Mouse (Mus musculus) granulocyte monocyte progenitor cell, adult 5-6 weeks (primary cell): ENCODE data around the gene Mthfd1l. TPM values are rescaled to one million over a fixed set of nuclear protein-coding genes. Genes with fewer than 3 reads are reported as not detected.

Experiments
- ATAC-seq: replicated peaks from 2 replicates; pipeline ENCODE4 v1.8.0; 2016; ENCODE audit warnings: mild to moderate bottlenecking, moderate TSS enrichment, inconsistent platforms; ENCODE audit not compliant: poor library complexity, severe bottlenecking
- total RNA-seq, 2 experiments: library from RNA; stranded (forward) in 1 of 2; stranded (reverse) in 1 of 2; fragments of 200-712, 200-1000 nt in 1 of 2; fragments of >200 nt in 1 of 2; fragmentation: Nextera tagmentation in 1 of 2; gene quantifications; 2 replicates each; pipeline ENCODE4 v1.2.3; 2014 to 2017

The Mthfd1l gene
- total RNA-seq, 2 experiments from 2014 or later = 50.0 to 111 TPM

DNA sequence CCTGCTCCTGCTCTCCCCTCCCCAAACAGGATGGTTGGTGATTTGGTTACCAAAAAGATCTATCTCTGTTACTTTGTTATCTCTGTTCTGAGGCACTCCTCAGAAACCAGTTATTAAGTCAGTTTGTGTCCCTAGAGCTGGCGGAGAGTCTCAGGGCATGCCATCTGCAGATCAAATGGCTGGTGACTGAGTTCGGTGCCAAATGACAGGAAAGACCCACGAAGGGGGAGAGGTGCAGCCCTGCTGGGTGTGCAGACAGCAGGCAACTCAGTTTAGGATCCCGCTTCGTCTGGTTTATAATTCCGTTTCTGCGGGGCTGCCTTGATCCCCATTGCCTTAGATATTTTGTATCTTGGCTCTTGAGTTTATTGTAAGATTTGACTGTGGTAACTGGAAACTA lies 168.8 kb downstream of the Mthfd1l start:
- no peak for ATAC-seq

DNA sequence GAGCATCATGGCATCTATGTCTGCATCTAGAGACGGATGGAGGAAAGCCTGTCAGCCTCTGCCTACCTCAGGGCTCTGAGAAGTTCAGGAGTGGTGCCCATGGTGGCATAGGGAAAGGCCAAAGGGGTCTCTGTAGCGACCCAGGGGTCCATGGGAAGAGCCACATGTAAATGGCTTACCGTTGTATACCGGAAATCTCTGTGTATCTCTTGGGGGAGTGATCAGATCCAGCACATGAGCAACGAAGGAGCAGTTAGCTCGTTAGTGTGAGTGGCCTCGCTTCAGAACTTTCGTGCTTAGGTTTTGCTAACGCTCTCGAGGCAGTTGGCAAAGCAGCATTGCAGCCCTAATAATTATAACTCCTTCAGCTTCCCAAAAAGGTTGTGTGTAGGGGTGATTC lies 169.9 kb downstream of the Mthfd1l start:
- no peak for ATAC-seq

DNA sequence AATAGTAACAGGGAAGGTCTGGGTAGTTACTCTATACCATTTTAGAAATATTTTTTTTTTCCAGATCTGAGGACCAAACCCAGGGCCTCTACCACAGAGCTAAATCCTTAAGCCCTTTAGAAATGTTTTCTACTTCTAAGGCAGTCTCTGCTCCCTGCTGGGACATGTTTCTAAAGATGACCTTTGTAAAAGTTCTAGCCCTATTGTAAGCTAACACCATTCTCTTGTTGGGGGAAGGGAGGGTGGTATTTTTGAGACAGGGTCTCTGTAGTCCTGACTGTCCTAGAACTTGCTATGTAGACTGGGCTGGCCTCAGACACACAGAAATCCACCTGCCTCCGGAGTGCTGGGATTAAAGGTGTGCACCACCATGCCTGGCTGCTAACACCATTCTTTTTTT lies 170.5 kb downstream of the Mthfd1l start:
- no peak for ATAC-seq

DNA sequence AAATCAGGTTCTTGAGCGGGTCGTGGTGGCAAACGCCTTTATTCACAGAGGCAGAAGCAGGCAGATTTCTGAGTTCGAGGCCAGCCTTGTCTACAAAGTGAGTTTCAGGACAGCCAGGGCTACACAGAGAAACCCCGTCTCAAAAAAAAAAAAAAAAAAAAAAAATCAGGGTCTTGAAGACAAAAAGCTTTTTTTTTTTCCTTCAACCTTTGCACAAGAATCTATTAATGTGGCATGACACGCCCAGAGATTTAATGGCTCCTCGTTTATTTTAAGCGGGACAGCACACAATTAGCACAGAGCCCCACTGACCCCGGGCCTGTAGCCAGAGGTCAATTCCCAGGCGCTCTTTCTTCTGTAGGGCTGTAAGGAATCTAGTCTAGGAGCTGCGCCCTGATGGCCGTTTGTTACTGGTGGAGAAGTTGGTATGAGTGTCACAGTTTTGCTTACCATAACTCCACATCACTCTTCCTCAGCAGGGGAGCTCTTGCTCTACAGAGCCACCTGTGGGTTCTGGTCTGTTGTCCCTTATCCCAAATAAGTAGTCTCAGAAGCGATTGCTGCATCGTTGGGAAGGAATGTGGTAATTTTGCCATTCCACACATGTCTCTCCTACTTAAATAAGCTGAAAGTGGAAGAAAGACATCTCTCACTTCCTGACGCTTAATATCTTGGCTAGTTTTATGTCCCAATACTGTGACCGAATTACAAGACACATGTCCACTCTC lies 172.3 kb downstream of the Mthfd1l start:
- no peak for ATAC-seq

DNA sequence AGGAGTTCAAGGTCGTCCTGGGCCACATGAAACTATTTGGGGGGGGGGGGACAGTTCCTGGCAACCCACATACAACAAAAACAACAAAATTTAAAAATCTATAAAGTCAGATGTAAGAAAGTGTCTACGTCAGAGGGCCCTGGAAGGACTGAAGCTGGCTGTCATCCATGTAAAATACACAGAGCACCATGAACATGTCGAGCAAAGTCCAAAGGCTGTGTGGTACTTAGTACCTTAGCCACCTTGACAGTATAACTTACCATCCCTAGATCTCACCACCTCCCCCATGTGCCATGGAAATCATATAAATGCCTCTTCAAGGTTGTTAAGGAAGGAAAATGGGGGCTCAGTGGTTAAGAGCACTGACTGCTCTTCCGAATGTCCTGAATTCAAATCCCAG lies 174.0 kb downstream of the Mthfd1l start:
- no peak for ATAC-seq

DNA sequence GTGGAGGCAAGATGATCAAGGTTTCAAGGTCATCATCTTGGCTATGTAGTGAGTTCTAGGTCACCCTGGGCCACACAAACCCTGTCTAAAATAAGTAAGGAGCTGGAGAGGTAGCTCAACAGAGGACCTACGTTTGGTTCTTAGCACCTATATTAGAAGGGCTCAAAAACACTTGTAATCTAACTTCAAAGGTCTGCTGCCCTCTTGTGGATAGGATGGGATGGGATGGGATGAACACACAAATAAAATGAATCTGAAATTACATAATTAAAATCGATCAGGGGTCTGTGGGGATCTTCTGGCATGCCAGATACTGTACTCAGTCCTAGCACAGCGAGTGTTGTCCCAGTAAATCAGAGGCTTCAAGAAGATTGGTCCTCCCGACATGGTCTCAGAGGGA lies 178.2 kb downstream of the Mthfd1l start:
- ATAC-seq = no peak

DNA sequence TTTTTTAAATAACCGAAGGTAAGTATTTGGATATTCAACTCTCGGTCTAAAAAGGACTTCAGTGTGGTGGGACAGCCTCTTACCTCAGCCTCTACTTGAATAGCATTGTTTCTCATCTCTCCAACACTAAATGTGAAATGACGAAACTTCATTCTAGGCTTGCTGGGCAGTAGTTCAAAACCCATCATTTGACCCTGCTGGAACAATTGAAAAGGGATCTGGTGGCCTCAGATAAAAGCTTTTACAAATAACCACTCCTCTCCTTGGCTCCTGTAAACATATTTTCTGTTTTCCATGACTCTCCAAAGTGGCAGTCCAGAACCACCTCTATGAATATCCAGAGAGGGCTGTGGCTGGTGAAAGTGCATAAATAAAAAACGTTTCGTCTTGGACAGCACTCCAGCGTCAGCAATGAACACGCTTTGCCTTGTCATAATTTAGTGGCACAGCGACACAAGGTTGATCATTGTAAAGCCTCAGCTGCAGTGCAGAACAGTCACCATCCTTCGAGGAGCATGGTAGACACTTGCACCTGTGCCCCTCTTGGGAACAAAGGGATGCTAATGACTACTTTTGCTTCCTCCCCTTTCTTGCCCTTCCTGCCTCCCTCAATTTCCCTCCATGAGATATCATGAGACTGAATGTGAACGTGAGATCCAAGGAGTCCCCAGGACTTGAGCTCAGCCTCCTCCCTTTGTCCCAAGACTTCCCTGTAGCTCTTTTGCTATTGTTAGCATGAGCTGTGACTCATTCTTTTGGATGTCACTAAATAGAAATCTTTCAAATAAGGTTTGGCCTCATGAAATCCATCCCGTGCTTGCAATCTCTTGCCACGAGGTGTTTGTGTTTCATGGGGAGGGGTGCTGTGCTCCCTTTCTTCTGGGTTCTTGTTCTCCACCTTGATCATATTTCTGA lies 179.2 kb downstream of the Mthfd1l start:
- no peak for ATAC-seq

DNA sequence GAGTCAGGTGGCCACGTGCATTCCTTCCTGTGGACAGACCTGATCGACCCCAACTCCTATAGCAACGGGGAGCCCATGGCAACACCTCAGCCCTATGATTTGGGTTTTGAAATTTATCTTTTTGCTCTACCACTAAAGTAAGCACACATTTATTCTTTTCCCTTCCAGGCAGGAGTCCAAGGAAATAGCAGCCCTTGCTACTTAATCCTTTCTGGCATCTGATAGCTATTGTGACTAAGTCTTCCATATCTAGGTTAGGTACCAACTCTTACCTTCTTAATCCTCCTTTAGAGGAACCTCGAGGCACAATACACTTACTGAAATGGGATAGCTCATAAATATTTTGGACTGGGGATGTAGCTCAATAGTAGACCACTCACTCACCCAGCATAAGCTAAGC lies 180.1 kb downstream of the Mthfd1l start:
- ATAC-seq = no peak

DNA sequence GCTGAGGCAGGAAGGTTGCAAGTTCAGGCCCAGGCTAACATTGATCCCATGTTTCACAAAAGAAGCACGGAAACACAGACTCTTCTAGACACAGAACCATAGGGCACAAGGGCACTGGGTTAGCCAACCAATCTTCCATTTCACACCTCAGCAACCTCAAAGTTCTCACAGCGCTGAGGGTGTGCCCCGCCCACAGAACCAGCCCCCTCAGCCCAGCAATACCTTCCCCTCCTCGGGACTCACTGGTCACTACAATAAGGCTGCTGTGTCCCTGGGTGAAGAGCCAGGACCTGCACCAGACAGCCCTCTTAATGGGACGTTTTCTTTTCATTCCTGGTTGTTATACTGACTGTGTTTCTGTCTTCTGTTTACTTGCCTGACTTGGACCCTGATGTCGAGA lies 181.1 kb downstream of the Mthfd1l start:
- ATAC-seq = no peak

DNA sequence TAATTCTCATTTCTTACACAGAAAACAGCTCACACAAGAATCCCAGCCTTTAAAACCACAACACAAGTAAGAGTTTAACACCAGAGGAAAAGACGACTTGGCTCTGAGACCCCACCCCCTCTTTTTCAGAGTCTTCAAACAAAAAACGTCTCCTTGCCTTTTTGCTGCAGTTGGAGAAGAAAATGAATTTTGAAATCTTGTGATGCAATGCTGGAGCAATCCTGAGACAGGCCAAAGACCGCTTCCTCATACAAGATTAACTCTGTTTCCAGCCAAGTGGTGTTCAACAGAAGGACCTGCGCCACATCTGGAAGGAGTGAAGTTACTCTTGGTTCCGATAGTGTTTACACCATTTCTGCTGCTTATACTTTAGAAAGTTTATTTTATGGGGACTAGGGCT lies 182.6 kb downstream of the Mthfd1l start:
- peak; percentile 91 for ATAC-seq

DNA sequence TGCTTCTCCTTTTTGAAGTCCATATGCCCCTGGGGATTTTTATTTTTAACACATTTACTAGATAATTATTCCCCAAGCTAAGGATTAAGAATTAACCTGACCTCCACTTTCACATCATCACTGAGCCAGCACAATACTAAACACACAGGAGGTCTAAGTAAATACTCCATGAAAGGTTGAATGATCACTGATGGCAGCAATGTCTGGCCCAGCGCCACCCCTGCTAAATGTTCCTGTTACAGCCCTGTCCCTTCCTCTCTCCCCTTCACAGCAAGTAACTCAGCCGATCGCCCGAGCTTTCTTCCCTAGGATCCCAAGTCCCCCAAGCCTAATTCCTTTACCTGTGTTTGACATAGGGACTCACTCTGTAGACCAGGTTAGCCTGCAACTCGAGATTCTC lies 185.6 kb downstream of the Mthfd1l start:
- ATAC-seq = no peak

DNA sequence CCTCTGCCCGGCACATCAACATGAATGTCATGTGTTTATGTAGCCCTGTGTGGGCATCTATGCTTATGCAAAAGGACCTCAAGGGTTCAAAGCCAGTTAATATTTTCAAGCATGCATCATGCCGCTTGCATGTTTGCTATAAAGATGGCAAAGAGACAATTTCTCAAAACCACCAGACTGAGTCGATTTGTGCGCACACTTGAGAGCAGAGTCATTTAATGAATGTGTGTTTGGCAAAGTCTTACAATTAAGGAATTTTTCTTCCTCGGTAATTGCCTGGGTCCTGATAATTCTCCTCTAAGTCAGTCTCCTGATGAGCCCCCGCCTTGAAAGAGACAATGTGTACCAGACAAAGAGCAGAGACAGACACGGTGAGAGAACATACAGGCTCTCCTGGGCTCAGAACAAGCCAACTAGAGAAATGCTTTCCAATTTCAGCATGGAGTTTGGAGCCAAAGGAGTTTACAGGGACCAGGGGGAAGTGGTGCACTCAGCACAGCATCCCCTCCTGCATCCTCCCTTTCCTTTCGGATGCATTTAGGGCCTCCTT lies 186.7 kb downstream of the Mthfd1l start:
- ATAC-seq = no peak

DNA sequence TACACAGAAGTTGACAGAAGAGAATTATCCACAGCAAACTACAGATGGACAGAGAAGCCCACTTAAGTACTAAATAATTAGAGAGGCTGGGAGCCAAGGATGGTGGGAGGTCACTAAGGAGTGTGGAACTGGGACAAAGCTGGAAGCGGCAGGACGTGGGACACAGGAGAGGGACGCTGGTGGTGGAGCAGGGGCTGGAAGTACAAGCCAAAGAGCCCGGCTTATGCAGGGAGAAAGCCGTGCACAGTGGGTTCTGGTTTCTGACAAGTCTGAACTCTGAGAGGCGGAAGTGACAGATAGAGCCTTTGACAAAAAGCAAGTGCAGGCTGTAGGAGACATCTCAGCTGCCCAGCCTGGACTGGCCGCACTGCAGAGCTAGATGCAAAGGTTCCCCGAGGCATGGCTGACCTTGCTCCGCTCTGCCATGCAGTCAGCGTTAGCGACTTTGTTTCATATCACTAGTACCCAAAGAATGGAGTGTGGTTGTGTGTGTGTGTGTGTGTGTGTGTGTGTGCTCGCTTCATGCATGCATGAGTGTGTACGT lies 187.4 kb downstream of the Mthfd1l start:
- no peak for ATAC-seq

DNA sequence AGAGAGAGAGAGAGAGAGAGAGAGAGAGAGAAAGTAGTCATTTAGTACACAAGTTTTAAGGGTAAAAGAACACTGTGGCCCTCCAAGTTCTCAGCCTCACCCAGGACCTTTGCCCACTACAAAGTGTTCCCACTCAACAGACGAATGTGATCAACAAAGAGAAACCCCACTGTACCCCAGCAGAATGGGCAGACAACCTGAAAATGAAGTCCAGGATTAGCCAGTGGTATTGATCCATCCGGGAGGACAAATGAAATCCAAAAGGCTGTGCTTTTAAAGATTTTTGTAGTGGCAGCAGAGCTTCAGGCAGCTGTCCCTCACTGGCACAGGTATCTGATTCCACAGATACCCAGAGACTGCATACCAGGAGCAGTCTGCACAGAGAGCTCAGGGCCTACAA lies 189.1 kb downstream of the Mthfd1l start:
- no peak for ATAC-seq

DNA sequence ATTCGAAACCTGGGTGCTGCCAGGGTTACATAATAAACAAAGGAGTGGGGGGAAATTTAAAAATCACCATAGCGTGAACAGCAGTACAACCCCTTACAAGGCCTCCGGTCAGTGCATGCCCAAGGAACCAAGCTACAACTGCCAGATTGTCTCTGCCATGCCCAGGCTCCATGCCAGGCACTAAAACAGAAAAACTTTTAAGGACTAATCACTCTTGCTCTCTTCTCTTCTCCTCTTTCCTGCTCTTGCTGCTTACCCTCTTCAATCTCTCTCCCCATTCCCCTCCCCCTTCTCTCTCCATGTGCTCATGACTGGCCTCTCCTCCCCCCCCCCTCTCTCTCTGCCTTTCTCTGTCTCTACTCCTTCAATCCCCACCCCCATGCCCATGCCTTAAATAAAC lies 190.1 kb downstream of the Mthfd1l start:
- ATAC-seq = 0 out of 2 replicates have a peak, but pooled peaks have one; percentile 17

DNA sequence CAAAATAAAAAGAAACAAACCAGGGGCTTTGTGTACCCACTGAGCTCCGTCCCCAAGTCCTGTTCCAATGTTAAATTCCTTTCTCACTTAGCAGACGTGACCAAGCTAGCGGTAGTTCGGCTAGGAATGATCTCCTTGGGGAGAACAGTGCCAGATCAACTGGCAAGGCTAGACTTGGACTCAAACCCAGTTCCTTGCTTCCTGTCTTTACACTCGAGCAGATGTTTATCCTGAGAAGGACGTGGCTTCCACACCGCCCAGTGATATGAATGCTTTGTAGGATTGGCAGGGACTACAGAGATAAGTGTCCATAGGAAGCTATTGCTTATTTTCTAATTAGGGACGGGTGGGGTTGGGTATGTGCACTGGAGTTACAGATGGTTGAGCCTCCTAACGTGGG lies 191.8 kb downstream of the Mthfd1l start:
- no peak for ATAC-seq

DNA sequence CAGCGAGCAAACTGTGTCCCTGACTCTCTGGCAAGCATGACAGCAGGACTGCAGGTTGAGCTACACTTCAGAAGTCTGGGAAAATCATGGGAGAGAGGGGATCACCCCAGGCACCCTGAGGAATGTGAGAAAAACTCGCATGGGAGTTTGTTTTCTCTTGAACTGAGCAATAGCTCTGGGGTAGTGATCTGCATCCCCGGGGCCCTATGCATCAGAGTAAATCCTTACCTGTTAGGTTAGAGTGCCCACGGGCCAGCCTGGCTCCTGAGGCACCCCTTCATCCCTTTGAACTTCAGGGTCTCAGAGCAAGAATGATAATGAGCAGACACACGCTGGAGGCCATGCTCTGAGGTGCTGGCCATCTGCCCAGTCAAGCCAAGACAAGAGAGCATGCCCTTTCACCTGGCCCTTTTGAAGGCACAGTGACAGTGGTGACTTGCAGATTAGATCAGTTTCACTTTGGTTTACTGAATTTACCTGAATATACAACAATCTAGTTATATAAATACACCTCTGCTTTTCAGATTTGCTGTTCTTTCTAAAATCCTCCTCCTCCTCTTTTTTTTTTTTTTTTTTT lies 195.4 kb downstream of the Mthfd1l start:
- ATAC-seq = no peak

DNA sequence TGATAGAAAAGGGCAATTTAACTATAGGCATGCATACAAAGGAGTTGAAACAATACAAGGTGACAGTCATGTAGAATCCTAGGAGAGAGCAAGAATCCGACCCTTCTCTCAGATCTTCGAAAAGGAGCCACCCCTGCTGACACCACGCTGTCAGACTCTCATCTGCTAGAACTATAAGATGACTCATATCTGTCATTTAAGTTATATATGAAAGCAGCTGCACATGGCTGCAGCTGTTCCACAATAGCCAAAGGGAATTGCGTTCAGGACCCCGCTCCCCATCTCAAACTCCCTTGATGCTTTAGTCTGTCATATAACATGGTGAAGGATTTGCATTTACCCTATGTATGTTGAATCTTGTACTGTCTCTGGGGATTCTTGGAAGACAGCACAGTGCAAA lies 201.3 kb downstream of the Mthfd1l start:
- no peak for ATAC-seq

DNA sequence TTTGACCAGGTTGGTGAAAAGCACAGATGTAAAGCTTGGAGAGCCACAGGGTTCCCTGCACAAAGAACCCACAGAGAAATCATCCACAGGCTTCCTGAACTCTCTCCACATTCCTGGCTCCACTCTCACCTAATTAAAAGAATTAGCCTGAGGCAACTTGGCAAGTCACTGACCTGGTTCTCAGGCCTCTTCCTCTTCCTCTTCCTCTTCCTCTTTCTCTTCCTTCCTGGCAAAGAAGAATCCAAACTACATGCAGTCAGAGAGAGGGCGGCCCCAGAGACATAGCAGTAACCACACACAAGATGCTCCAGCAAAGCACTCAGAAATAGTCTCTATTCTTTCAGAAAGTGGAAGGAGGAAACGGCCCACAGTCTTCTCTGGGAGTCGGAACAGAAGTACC lies 201.8 kb downstream of the Mthfd1l start:
- ATAC-seq = peak; percentile 73

DNA sequence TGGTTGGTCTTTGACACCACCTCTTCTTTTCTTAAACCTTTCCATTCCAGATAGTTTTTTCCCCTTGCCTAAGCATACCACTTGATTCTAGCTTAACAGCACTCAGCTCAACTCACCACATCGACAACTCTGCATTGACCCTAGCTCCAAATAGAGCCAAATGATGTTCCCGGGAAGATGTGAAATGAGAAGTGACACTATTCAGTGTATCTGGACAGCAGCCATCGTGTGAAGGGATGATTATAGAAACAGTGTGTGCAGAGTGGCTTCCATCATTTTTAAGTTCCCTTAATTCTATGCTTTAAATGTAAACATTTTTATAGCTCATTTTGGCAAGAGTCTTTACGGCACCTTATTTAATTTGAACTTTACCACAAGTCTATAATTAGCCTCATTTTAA lies 204.4 kb downstream of the Mthfd1l start:
- no peak for ATAC-seq
